Mouse (Mus musculus): ENCODE results near the gene Ankrd55.
A peak's percentile ranks its signal among the peaks of the same experiment; 100 is the strongest.

Ankrd55 gene

GRCm38 (mm10) chr13:112288225-112289178 is at the start of gene Ankrd55:
Ankrd55 (plus strand) TSS chr13:112288451.
- DNase-seq, result peak; percentile 68

GRCm38 (mm10) chr13:112239239-112239638 is 49.0 kb upstream of the Ankrd55 start:
- DNase-seq, result no peak

GRCm38 (mm10) chr13:112241431-112241830 is 46.8 kb upstream of the Ankrd55 start:
- no peak for DNase-seq

GRCm38 (mm10) chr13:112245131-112245530 is 43.1 kb upstream of the Ankrd55 start:
- DNase-seq, result no peak

GRCm38 (mm10) chr13:112251433-112251832 is 36.8 kb upstream of the Ankrd55 start:
- DNase-seq, result no peak

GRCm38 (mm10) chr13:112252012-112252411 is 36.2 kb upstream of the Ankrd55 start:
- DNase-seq, result no peak

GRCm38 (mm10) chr13:112252991-112253620 is 35.1 kb upstream of the Ankrd55 start:
- DNase-seq, result no peak

- no peak for DNase-seq
Measured at GRCm38 (mm10) chr13:112254116-112254515, 34.1 kb upstream of the Ankrd55 start.

- DNase-seq, result no peak
Measured at GRCm38 (mm10) chr13:112255862-112256261, 32.4 kb upstream of the Ankrd55 start.

- no peak for DNase-seq
Measured at GRCm38 (mm10) chr13:112258478-112258877, 29.8 kb upstream of the Ankrd55 start.

- peak; percentile 54 for DNase-seq
Measured at GRCm38 (mm10) chr13:112259398-112259797, 28.9 kb upstream of the Ankrd55 start.

GRCm38 (mm10) chr13:112264666-112265065 is 23.6 kb upstream of the Ankrd55 start:
- no peak for DNase-seq

- no peak for DNase-seq
Measured at GRCm38 (mm10) chr13:112271901-112272537, 16.2 kb upstream of the Ankrd55 start.

- DNase-seq, result no peak
Measured at GRCm38 (mm10) chr13:112274636-112275035, 13.6 kb upstream of the Ankrd55 start.

GRCm38 (mm10) chr13:112275951-112276350 is 12.3 kb upstream of the Ankrd55 start:
- no peak for DNase-seq

GRCm38 (mm10) chr13:112277544-112277943 is 10.7 kb upstream of the Ankrd55 start:
- no peak for DNase-seq

GRCm38 (mm10) chr13:112278251-112278650 is 10.0 kb upstream of the Ankrd55 start:
- no peak for DNase-seq

- DNase-seq, result no peak
Measured at GRCm38 (mm10) chr13:112287135-112287534, 1.1 kb upstream of the Ankrd55 start.

- no peak for DNase-seq
Measured at GRCm38 (mm10) chr13:112287571-112288224, 553 bp upstream of the Ankrd55 start.

- no peak for DNase-seq
Measured at GRCm38 (mm10) chr13:112289338-112289737, 1.1 kb downstream of the Ankrd55 start.

- no peak for DNase-seq
Measured at GRCm38 (mm10) chr13:112289981-112290380, 1.7 kb downstream of the Ankrd55 start.

- DNase-seq, result no peak
Measured at GRCm38 (mm10) chr13:112292489-112292888, 4.2 kb downstream of the Ankrd55 start.

- no peak for DNase-seq
Measured at GRCm38 (mm10) chr13:112293092-112293491, 4.8 kb downstream of the Ankrd55 start.
